Mouse (Mus musculus) forebrain, embryonic 13.5 days (tissue): ENCODE data around the gene Trmt2a. TPM values are rescaled to one million over a fixed set of nuclear protein-coding genes. Genes with fewer than 3 reads are reported as not detected.

ENCODE experiments used
- ATAC-seq: fragments of 200-750 bp; cut with Nextera tagmentation; 2 replicates; pipeline ENCODE4 v1.8.0; 2017
- H3K27ac ChIP-seq: fragments of 300-500 bp; sonication (generic); 2 replicates; pipeline ENCODE4 v1.5.1; 2015; ENCODE audit warnings: inconsistent platforms, mild to moderate bottlenecking, moderate library complexity
- H3K27me3 ChIP-seq: fragments of 300-500 bp; sonication (generic); 2 replicates; pipeline ENCODE4 v1.6.1; 2015; ENCODE audit warnings: mild to moderate bottlenecking, inconsistent platforms
- H3K36me3 ChIP-seq: fragments of 300-500 bp; sonication (generic); 2 replicates; pipeline ENCODE4 v1.6.1; 2015; ENCODE audit warnings: mild to moderate bottlenecking, inconsistent platforms; ENCODE audit not compliant: poor library complexity, severe bottlenecking
- H3K4me1 ChIP-seq: fragments of 300-500 bp; sonication (generic); 2 replicates; pipeline ENCODE4 v1.6.1; 2015; ENCODE audit warnings: inconsistent platforms
- H3K4me2 ChIP-seq: fragments of 300-500 bp; sonication (generic); 2 replicates; pipeline ENCODE4 v1.6.1; 2015; ENCODE audit warnings: inconsistent platforms, mild to moderate bottlenecking, moderate library complexity
- H3K4me3 ChIP-seq: fragments of 300-500 bp; sonication (generic); 2 replicates; pipeline ENCODE4 v1.5.1; 2015; ENCODE audit warnings: mild to moderate bottlenecking, inconsistent platforms
- H3K9ac ChIP-seq: fragments of 300-500 bp; sonication (generic); 2 replicates; pipeline ENCODE4 v1.6.1; 2015; ENCODE audit warnings: mild to moderate bottlenecking, inconsistent platforms
- H3K9me3 ChIP-seq: fragments of 300-500 bp; sonication (generic); replicated peaks from 2 replicates; pipeline ENCODE4 v1.6.1; 2016; ENCODE audit warnings: inconsistent platforms
- WGBS: fragments of 180-500 bp; shearing (Covaris S2); methylation state at CpG from one replicate; pipeline ENCODE4 v1.1.7; 2015; 5-methylcytosine and 5-hydroxymethylcytosine counted together
- polyA plus RNA-seq: library from polyadenylated mRNA; unstranded; fragments of >200 nt; fragmentation: Nextera tagmentation; extraction: Ambion mirVana; gene quantifications from 2 replicates; pipeline ENCODE4 v1.2.1, GENCODE M21; 2015

The Trmt2a gene
- polyA plus RNA-seq, 1 experiment from 2014 or later, result 116 TPM

DNA sequence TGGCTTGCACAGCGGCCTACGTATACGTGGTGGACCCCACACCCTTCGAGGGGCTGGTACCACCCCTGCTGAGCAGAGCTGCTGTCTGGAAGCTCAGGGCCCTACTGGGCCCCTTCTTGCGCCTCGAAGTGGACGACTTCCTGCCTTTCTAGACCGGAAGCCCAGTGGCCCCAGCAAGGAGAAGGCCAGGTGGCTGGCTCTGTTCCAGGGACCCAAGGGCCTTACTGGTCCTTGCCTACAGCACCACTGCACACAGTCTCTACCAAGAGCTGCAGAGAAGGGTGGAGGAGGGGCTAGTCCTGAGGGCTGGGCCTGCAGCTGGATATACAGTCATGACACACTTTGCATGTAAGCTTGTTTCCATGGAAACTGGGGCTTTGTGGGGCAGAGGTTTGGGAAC, 28.5 kb upstream of the Trmt2a start:
- Histone ChIP-seq H3K4me1 (peaks cover 17% of the 10 kb centered on the region), H3K4me3 (no peak overlapping the region), H3K4me2 (no peak overlapping the region), H3K9me3 (no peaks in the 10 kb centered on the region), H3K27ac (no peak overlapping the region; the same call in 1 of the 2 replicates), H3K27me3 (no peaks in the 10 kb centered on the region), H3K36me3 (peaks cover 42% of the 10 kb centered on the region), H3K9ac (peak overlapping the region; percentile 2; the same call in 1 of the 2 replicates)
- 62% methylated on average over 8 of the region's 8 CpGs for WGBS
- peak; percentile 65 for ATAC-seq

DNA sequence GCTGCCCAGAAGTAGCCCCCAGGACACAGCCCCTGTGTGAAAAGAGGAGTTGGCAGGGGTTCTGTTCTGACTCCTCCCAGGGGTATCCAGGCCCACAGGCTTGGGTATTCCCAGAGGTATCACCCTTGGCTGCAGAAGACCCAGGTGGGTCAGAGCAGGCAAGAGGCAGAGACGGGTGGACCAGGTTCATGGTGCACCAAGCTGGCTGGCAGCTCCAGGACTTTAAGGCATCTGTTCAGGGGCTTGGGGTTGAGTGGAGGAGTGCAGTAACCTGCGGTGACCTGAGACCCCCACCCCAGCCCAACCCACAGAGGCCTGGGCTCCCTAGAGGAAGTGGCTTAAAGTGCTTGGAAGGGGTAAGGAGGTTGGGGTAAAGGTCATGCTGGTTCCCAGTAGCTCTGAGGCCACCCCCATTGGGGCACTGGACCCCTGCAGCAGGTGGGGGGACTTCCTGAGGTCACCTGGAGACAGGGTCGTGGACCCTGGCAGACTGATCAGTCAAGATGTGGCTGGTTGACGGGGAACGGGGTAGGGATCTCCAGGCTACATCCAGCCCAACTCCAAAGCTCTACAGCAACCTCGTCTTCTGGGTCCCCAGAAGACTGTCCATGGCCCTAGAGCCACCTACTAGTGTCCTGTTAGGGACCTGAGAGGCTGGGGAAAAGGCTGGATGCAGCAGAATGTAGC, 27.5 kb upstream of the Trmt2a start:
- Histone ChIP-seq H3K27ac (no peak overlapping the region), H3K4me3 (no peak overlapping the region), H3K36me3 (peaks cover 52% of the 10 kb centered on the region), H3K9ac (no peak overlapping the region), H3K9me3 (no peaks in the 10 kb centered on the region), H3K27me3 (no peaks in the 10 kb centered on the region), H3K4me2 (no peak overlapping the region), H3K4me1 (peaks cover 13% of the 10 kb centered on the region)
- ATAC-seq, result no peak
- WGBS, result 90% methylated on average over 6 of the region's 6 CpGs

DNA sequence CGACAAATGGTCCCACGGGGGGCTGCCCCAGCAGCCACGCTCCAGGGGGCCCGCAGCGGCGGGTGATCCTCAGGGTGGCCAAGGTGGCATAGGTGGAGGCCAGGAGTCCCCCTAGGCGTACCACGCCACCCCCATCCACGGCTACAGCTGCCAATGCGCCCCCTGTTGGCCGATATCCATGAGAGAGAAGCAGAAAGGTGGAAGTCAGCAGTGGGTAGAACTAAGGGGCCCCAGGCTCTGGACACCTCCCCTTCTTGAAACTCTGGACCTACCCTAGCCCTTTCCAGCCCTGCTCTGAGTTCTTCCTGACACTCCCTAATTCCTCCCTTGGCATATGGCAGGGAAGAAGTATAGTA, 27.0 kb upstream of the Trmt2a start:
- no peak for ATAC-seq
- 71% methylated on average over 11 of the region's 11 CpGs for WGBS
- Histone ChIP-seq H3K36me3 (peaks cover 58% of the 10 kb centered on the region), H3K9ac (no peak overlapping the region), H3K27ac (no peak overlapping the region), H3K4me3 (no peak overlapping the region), H3K4me2 (no peak overlapping the region), H3K27me3 (no peaks in the 10 kb centered on the region), H3K9me3 (no peaks in the 10 kb centered on the region), H3K4me1 (peaks cover 8% of the 10 kb centered on the region)

DNA sequence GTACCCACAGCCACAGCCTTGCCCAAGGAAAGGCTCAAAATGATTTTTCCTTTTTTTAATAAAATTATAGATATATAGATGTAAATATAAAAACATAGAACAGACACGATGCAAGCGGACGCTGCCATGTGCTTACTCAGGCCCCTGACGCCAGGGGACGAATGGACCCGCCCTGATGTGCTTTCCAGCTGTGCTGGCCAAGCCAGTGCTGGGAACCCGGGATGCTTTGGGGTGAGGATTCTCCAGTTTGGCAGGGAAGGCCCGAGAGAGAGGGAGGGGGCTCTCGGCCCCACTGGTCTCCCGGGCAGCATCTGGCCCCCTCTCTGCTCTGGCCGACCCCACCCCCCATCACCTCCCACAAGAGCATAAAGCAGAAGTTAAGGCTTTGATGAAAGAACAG, 26.3 kb upstream of the Trmt2a start:
- no peaks in the 10 kb centered on the region for H3K9me3 ChIP-seq
- H3K27ac ChIP-seq, result no peak overlapping the region
- no peak overlapping the region for H3K9ac ChIP-seq
- H3K4me3 ChIP-seq, result no peak overlapping the region
- H3K4me2 ChIP-seq, result no peak overlapping the region
- no peaks in the 10 kb centered on the region for H3K27me3 ChIP-seq
- peaks cover 8% of the 10 kb centered on the region for H3K4me1 ChIP-seq
- ATAC-seq, result no peak
- WGBS, result 89% methylated on average over 11 of the region's 11 CpGs
- peaks cover 64% of the 10 kb centered on the region for H3K36me3 ChIP-seq

DNA sequence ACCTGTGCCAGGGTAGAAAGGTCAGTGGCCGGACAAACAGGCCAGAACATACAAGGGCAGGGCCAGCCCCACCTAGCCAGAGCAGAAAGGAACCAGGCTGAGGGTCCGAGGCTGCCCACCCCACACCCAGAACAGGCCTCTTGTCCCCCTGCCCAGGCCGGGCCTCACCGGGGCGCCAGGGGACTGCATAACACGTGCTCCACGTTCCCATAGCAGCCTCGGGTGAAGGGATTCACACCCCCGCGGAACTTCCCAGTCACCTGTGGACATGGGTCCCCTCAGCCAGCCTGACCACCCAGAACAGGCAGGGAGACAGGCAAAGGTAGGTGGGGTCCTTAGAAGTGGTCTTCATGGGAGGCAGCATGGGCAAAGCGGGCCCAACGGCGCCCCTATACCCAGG, 21.3 kb upstream of the Trmt2a start:
- no peak for ATAC-seq

DNA sequence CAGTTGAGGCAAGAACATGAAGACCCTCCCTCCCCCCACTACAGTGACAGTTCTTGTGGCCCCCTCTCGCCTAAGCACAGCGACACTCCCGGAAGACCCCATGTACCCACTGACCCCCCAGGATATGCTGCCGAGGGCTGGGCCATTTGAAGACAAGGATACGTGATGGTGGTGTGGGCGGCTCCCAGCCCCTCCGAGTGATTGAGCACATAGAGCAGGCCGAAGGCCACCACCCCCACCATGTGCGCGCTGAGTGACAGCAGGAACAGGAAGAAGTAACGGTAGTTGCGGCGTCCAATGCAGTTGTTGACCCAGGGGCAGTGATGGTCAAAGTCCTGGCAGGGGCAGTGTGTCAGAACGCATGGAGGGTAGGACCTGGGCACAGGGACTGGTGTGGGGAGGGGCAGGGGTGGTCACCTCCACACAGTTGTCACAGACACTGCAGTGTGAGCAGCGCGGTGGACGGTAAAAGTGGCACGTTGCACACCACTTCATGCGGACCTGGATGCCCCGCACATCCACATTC, 20.5 kb upstream of the Trmt2a start:
- WGBS, result 94% methylated on average over 20 of the region's 20 CpGs
- no peaks in the 10 kb centered on the region for H3K9me3 ChIP-seq
- no peak for ATAC-seq

More for the DNA sequence above, 21.3 kb upstream of the Trmt2a start:
- no peak overlapping the region for H3K4me2 ChIP-seq
- H3K4me1 ChIP-seq, result peaks cover 21% of the 10 kb centered on the region
- H3K36me3 ChIP-seq, result peaks cover 65% of the 10 kb centered on the region
- no peaks in the 10 kb centered on the region for H3K9me3 ChIP-seq
- no peak overlapping the region for H3K4me3 ChIP-seq
- H3K9ac ChIP-seq, result no peak overlapping the region
- WGBS, result 96% methylated on average over 13 of the region's 13 CpGs
- H3K27ac ChIP-seq, result no peak overlapping the region
- no peaks in the 10 kb centered on the region for H3K27me3 ChIP-seq

DNA sequence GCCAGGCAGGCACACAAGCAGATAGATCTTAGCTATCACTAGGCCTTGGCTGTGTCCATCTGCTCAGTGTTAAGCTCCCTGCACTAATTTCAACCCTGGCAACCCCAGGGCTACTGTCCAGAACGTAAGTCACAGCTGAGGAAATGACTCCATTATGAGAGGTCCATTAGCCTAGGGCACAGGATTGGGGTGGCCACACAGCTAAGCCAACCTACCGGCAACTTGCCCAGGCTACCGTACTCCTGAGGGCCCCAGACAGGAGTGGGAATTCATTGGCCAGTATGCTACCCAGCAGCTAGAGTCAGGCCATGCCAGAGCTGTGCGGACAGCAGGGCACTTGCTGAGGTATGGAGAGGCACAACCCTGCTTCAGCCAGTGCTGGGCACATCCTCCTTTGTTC, 19.6 kb upstream of the Trmt2a start:
- Histone ChIP-seq H3K9me3 (no peaks in the 10 kb centered on the region), H3K9ac (no peak overlapping the region), H3K4me3 (no peak overlapping the region), H3K27ac (no peak overlapping the region), H3K4me2 (no peak overlapping the region), H3K4me1 (peaks cover 30% of the 10 kb centered on the region), H3K36me3 (peaks cover 49% of the 10 kb centered on the region), H3K27me3 (no peaks in the 10 kb centered on the region)
- WGBS, result 94% methylated on average over 4 of the region's 4 CpGs
- ATAC-seq, result no peak

More for the DNA sequence above, 20.5 kb upstream of the Trmt2a start:
- Histone ChIP-seq H3K36me3 (peaks cover 58% of the 10 kb centered on the region), H3K4me1 (peaks cover 21% of the 10 kb centered on the region), H3K9ac (no peak overlapping the region), H3K27ac (no peak overlapping the region), H3K4me2 (no peak overlapping the region), H3K27me3 (no peaks in the 10 kb centered on the region), H3K4me3 (no peak overlapping the region)

DNA sequence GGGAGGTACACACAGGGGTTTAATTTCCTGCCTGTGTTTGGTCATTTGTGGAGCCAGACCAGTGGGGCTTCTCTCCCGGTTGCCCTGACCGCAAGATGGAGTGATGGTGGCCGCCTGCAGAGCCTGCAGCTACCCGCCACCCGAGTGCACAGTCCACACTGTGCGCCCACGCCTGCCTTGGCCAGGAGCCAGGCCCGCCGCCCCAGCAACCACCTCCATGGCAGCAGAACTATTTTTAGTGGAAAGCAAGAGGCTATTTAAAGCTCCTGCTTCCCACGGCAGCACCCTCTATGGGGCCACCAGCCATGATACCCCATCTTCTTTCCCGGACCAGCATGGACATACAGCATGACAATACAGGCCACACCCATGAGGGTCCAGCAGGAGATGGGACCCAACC, 18.9 kb upstream of the Trmt2a start:
- no peaks in the 10 kb centered on the region for H3K27me3 ChIP-seq
- H3K9ac ChIP-seq, result peak overlapping the region; percentile 21; the same call in 1 of the 2 replicates
- ATAC-seq, result no peak
- H3K4me3 ChIP-seq, result no peak overlapping the region
- no peak overlapping the region for H3K4me2 ChIP-seq
- H3K9me3 ChIP-seq, result no peaks in the 10 kb centered on the region
- WGBS, result 59% methylated on average over 11 of the region's 11 CpGs
- H3K4me1 ChIP-seq, result peaks cover 35% of the 10 kb centered on the region
- H3K36me3 ChIP-seq, result peaks cover 41% of the 10 kb centered on the region
- H3K27ac ChIP-seq, result no peak overlapping the region

DNA sequence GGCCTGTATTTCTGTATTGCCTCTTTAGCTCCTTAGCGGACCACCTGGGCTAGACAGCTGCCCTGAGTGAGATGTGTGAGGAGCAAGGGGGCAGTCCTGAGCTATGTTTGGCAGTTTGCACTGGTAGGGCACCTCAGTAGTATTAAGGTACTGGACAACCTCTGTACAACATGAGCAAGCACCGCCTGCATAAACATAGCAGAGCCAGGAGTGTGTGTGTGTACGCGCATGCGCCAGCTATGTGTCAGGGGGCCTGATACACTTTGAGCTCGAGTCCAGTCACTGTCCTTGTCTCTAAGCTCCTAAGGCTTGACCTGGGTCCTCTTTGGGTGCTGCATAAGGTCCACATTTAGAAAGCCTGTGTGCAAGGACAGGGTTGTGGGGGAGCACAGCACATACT, 17.9 kb upstream of the Trmt2a start:
- H3K27me3 ChIP-seq, result no peaks in the 10 kb centered on the region
- H3K4me2 ChIP-seq, result no peak overlapping the region
- no peak overlapping the region for H3K27ac ChIP-seq
- H3K4me1 ChIP-seq, result peaks cover 37% of the 10 kb centered on the region
- no peaks in the 10 kb centered on the region for H3K9me3 ChIP-seq
- WGBS, result 90% methylated on average over 6 of the region's 6 CpGs
- no peak overlapping the region for H3K4me3 ChIP-seq
- H3K36me3 ChIP-seq, result peaks cover 31% of the 10 kb centered on the region
- peak overlapping the region; percentile 21; the same call in 1 of the 2 replicates for H3K9ac ChIP-seq
- no peak for ATAC-seq

DNA sequence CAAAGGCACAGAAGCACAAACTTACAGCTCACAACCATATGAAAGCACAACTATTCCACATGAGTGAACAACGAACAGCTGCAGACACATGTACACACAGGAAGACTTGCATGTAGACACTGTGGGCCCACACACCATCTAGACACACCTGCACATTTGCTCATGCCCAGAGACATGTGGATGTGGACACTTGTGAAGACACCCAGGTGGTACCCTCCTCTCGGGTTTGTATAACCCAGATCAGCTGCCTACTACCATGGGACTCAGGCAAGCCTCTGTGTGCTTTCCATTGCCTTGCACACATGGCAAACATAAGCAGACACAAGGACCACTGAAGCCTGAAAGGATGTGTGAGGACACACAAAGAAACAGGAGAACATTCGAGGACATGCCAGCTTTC, 17.4 kb upstream of the Trmt2a start:
- peaks cover 42% of the 10 kb centered on the region for H3K4me1 ChIP-seq
- no peak for ATAC-seq

DNA sequence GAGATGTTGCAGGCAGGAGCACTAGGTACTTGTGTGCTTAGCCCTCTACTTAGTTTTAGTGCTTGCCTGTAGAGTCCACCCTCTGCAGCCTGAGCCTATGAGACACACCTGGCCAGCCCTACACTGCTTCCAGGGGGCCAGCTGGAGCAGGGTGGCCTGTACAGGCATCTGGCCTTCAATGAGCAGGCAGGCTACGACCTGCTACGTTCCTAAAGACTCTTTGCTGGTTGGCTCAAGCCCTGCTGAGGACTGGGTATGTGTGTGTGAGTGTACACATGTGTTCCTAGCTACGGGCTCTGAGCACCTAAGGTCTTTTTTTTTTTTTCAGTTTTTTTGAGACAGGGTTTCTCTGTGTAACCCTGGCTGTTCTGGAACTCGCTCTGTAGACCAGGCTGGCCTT, 17.0 kb upstream of the Trmt2a start:
- H3K36me3 ChIP-seq, result peaks cover 23% of the 10 kb centered on the region
- H3K27ac ChIP-seq, result no peak overlapping the region
- no peak overlapping the region for H3K4me3 ChIP-seq
- ATAC-seq, result no peak
- 98% methylated on average over 4 of the region's 4 CpGs for WGBS
- H3K9ac ChIP-seq, result no peak overlapping the region
- peaks cover 46% of the 10 kb centered on the region for H3K4me1 ChIP-seq
- H3K4me2 ChIP-seq, result no peak overlapping the region
- no peaks in the 10 kb centered on the region for H3K9me3 ChIP-seq
- no peaks in the 10 kb centered on the region for H3K27me3 ChIP-seq

More for the DNA sequence above, 17.4 kb upstream of the Trmt2a start:
- no peak overlapping the region for H3K4me3 ChIP-seq
- H3K36me3 ChIP-seq, result peaks cover 27% of the 10 kb centered on the region
- no peaks in the 10 kb centered on the region for H3K9me3 ChIP-seq
- WGBS, result 80% methylated on average over 3 of the region's 3 CpGs
- H3K27ac ChIP-seq, result no peak overlapping the region
- no peak overlapping the region for H3K9ac ChIP-seq
- no peaks in the 10 kb centered on the region for H3K27me3 ChIP-seq
- H3K4me2 ChIP-seq, result no peak overlapping the region

DNA sequence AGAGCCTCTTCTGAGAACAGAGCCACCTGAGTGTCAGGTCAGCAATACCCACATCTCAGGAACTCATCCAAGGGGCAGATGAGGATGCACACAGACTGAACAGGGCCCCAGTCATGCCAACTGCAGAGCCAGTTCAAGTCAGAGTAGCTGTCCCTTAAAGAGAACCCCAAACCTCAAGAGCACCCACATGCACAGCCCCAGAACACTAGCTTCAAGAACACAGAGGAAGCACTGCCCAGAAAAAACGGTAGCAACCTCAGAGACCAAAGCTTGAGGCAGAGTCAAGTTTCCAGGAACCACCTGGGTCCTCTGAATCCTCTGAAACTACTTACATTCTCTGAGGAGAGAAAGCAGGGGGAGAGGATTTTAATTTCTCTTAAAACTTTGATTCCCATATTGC, 15.0 kb upstream of the Trmt2a start:
- H3K36me3 ChIP-seq, result peaks cover 15% of the 10 kb centered on the region
- H3K4me1 ChIP-seq, result peaks cover 48% of the 10 kb centered on the region
- H3K9me3 ChIP-seq, result no peaks in the 10 kb centered on the region
- H3K27me3 ChIP-seq, result no peaks in the 10 kb centered on the region
- ATAC-seq, result no peak
- peak overlapping the region; percentile 91 for H3K9ac ChIP-seq
- peak overlapping the region; percentile 86 for H3K4me3 ChIP-seq
- H3K4me2 ChIP-seq, result peak overlapping the region; percentile 92
- no peak overlapping the region for H3K27ac ChIP-seq
- WGBS, result 68% methylated on average over 1 of the region's 1 CpGs
